Mouse (Mus musculus) thymus, postnatal 10 days (tissue): ENCODE results near the gene Mospd3.

ENCODE experiments used
- DNase-seq, 2 experiments: peaks; one replicate each; pipeline ENCODE4 v3.0.0; 2021; ENCODE audit warnings: low spot score in 2 of 2

Gene Mospd3

DNA sequence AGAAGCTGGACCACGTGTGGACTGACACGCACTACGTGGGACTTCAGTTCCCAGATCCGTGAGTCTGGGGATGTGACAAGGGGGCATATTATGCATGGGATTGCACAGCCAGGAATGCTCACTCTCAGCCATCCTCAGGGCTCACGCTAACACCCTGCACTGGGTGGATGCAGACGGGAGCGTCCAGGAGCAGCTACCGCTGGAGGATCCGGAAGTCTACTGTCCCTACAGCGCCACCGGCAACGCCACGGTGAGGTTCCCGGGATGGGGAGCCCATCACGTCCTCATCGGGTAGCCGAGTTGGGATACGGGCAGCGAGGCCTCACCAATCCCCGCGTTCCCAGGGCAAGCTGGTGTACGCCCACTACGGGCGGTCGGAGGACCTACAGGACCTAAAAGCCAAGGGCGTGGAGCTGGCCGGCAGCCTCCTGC lies 26.4 kb downstream of the Mospd3 start:
- DNase-seq: no peak

DNA sequence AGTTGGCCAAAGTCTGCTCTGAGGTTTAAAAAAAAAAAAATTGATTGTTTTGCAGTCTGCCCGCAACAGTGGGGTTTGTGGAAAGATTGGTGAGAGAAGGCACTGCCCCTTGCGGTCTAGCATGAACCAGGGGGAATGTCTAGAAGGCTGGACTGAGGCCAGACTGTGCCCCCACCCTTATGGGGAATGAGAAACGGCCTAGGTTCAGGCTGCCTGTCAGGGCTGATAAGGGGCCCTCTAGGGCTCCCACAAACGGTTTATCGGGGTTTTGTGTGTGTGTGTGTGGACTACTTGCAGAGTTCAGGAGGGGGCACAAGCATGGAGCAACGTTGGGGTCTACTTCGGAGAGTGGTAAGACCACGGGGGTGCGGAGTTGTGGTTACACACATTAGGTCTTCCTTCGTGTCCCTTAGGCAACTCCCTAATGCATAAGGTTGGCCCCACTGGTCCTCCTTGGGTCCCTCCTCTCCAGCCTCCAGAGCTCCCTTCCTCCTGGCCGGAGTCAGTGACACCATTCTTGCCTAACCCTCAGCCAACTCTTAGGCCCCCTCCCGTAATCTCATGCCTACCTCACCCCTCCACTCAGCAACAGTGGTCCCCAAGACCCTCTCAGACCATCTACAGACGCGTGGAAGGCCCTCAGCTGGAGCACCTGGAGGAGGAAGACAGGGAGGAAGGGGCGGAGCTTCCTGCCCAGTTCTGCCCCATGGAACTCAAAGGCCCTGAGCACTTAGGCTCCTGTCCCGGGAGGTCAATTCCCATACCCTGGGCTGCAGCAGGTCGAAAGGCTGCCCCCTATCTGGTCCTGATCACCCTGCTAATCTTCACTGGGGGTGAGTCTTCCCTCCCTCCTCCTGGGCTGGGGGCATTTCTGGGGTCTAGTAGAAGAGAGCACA lies 29.9 kb downstream of the Mospd3 start:
- DNase-seq: no peak

DNA sequence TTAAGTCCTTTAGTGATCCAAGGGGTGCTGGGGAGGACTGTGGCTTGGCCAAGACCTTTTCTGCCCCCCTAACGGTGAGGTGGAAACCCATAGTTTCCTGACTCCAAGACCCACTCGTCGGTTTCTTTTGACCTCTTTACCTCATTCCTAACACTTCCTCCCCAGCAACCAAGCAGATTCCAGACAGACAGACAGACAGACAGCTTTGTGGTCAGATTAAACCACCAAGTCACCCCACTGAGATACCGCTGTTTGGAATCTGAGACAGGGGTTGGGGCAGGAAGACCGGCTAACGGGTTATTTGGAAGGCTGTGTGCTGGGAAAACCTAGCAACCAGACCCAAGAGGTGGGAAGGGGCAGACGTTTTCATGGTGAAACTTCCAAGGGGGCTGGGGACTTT lies 30.7 kb downstream of the Mospd3 start:
- no peak for DNase-seq

DNA sequence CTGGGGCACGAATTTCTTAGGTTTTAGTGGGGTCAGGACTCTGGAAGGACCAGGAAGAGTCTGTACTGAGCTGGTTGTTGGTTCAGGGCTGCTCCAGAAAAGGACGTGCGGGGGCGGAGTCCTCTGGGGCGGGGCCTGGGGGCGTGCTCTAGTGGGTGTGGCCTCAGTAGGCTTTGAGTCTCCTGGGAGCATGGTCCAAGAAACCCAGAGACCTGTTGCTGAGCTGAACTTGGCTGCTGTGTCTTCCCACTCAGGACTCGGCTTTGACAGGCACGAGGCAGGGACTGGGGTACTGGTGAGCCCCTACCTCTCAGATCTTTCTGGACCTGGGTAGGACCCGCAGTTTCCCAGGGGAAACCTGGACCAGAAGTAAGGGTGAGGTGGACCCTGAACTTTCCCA lies 31.2 kb downstream of the Mospd3 start, which contains the start of gene Tfr2:
Gene Tfr2, plus strand, starts transcription at position 176 of the 400 bp plus-strand sequence.
- peak in 1 of 2 experiments; percentile 37 for DNase-seq

DNA sequence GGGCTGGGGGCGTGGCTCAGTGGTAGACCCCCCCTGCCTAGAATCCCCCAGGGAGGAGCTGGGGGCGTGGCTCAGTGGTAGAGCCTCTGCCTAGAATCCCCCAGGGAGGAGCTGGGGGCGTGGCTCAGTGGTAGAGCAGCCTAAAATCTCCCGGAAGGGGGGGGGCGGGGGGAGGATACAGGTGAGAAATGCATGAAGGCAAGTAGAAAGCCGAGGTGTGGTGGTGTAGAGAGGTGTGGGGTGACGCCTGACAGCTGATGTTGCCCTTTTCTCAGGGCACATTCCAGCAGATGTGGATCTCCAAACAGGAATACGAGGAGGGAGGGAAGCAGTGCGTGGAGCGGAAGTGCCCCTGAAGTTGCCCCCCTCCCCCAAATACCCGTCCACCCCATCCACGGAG lies 31.8 kb downstream of the Mospd3 start:
- no peak for DNase-seq

DNA sequence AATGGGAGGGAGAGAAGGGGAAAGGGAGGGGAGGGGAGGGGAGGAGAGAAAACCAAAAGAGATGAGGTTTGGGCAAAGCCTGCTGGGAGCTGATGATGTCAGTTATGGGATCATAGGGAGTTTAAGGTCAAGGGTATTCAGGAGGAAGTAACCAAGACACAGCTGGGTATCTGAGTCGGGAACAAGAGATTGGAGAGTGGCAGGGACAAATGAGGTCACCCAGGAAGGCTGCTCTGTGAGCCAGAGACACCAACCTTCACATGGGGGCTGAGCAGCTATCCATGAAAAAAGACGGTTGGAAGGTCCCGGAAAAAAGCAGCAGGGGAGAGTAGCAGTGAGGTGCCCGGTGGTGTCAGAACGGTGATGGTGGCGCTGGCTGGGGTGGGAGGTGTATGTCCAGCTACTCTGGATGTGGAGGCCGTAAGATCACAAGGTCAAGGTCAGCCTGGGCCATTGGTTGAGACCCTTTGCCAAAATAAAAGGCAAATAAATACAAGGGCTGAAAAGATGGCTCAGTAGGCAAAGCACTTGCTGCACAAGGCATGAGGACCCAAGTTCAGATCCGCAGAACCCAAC lies 32.5 kb downstream of the Mospd3 start:
- DNase-seq: no peak

DNA sequence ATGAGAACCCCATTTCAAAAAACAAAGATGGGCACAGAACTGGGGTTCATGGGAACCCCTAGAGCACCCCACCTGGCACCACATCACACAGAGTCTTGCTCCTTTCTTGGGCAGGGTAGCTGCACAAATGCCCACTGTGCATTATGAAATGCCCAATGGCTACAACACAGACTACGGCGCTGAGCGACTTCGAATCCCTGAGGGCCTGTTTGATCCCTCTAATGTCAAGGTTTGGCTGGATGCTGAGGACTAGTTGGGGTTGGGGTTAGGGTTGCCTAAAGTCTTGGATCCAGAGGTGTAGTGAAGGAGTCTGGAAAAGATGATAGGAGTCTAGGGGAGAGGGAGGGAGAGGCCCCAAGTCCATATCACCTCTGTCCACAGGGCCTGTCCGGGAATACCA lies 34.4 kb downstream of the Mospd3 start:
- no peak for DNase-seq

DNA sequence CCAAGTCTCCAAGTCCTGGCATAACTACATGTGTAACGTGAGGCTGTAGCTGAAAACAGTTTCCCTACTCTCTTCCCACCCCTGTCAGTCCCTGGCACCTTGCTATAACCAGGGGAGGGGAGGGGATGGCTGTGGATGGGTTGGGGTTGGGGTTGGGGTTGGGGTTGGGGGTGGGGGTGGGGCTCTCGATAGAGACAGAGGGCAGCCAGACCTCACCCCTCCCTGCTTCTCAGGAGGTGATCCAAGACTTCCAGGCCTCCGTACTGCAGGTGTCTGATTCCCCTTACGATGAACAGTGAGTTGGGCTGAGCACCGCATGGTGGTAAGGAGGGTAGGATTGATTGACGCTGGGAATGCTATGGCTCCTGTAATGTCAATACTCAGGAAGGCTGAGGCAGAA lies 35.1 kb downstream of the Mospd3 start:
- DNase-seq: no peak

DNA sequence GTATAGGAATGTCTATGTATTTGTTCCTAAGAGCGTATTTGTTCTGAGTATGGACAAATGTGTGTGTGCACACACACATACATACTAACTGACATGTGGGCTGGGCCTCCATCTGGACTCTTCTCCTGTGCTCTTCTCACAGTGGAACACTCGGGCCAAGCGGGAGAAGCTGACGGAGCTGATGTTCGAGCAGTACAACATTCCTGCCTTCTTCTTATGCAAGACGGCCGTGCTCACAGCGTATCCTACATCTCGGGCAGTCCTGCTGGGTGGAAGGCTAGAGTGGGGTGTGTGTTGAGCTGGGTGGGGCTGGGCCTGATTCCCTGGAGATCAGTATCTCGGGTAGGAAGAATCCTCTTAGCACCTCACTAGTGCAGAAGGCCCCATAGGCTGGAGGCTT lies 37.9 kb downstream of the Mospd3 start:
- DNase-seq: no peak

DNA sequence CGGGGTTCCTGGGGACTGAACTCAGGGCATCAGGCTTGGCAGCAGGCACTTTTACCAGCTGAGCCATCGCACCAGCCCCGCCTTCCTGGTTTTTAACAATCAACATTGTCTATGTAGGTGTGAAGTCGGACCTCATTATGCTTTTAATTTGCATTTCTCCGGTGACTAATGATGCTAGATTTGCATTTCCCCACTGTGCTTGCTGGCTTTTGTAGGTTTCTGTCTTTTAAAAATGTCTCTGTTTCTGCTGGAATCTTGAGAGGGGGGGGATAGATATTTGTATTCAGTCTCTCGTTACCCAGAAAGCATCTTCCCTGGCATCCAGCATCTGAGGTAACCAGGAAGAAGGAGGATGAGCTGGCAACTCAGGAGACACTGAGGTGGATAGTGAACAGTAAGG lies 39.3 kb downstream of the Mospd3 start:
- no peak for DNase-seq

DNA sequence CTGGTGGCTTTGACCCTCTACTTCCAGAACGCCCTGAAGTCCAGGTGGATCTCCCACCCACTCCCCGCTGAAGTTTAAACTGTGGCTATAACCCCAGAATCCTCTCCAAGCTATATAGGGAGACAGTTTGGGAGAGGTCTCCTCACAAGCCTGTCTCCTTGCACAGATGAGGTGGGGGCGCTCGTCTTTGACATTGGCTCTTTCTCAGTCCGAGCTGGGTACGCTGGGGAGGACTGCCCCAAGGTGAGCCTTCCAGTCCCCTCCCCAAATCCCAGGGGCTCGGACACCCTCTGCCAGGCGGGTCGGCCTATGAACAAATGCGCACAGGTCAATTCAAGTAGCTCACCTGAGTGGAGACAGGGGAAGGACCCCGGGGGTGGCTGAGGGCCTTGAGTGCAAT lies 47.0 kb downstream of the Mospd3 start:
- no peak for DNase-seq

DNA sequence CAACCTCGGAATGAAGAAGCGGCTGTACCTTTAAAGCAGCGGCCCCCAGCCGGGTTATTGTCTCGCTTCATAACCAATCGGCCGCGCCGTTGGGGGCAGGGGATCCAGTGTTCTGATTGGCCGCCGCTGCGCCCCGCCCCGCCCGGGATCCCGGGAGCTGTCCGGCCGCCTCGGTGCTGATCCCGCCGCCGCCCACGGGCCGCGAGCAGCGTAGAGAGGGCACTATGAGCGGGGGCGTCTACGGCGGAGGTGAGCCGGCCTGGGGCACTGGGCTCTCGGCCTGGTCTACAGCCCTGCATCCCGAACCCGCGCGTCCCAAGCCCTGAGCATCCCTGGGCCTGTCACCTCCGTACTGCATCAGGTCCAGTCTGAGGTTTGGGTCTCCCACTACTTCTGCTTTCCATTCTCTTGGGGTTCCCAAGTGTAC lies 47.4 kb downstream of the Mospd3 start, which contains the start of gene Actl6b:
Gene Actl6b, plus strand, starts transcription at position 107 of the 427 bp plus-strand sequence.
- peak; percentile 51 to 70 for DNase-seq

DNA sequence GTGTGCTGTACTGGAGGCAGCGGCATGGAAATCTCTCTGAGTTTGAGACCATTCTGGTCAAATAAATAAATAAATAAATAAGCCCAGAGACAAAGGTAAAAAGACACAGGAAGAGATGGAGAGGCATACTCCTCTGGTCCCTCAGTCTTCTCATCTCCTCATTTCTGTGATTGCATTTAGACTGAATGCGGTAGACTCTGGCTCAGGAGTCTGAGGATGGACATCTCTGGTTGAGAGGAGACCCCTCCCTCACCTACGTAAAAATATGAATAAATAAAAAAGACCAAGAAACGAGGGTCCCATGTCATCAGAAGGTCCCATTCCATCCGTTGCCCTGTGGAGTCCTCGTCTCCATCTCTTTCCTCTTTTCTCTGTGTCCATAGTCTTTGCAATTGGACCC lies 47.9 kb downstream of the Mospd3 start:
- DNase-seq: no peak

DNA sequence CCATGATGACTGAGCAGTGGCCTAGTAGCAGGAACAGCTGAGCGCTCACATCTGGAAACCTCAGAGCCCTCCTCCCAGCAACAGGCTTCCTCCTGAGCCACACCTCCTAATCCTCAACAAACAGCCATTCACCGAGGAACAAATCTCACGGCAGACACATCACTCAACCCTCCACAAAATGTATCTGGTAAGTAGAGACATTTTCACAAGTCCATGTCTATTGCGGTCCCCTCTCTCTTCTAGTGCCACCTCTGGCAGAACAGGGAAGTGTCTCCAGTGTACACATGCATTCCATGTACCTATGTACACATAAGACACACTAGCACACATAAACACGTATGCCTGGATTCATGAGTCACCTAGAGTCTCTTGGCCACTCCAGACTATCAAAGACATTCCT lies 49.7 kb downstream of the Mospd3 start:
- no peak for DNase-seq

DNA sequence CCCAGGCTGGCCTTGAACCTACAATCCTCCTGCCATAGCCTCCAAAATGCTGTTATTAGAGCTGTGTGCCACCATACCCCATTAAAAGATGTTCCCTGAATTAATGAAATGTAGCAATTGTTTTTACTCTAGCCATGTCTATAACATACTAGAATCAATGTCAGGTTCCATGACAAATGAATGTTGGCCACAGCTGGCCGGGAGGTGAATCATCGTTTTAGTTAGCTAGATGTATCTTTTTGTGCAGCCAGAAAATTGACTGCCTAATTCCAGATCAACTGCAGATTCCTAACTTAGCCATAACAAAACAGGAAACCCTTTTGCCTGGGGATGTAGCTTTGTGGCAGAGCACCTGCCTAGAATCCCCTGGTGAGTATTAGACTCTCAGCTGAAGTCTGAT lies 51.0 kb downstream of the Mospd3 start:
- no peak for DNase-seq
